Mouse (Mus musculus) liver, embryonic 15.5 days (tissue): Measurements from ENCODE around the gene Olfr888. TPM values are rescaled to one million over a fixed set of nuclear protein-coding genes. Genes with fewer than 3 reads are reported as not detected.

ENCODE experiments used
- ATAC-seq: fragments of 200-750 bp; cut with Nextera tagmentation; 2 replicates; pipeline ENCODE4 v1.8.0; 2017; ENCODE audit warnings: moderate number of reproducible peaks, mild to moderate bottlenecking, moderate library complexity; ENCODE audit not compliant: insufficient read depth
- H3K27ac ChIP-seq: fragments of 300-500 bp; sonication (generic); replicated peaks from 2 replicates; pipeline ENCODE4 v1.5.1; 2015; ENCODE audit warnings: mild to moderate bottlenecking, inconsistent platforms
- H3K27me3 ChIP-seq: fragments of 300-500 bp; sonication (generic); 2 replicates; pipeline ENCODE4 v1.6.1; 2015; ENCODE audit warnings: mild to moderate bottlenecking, inconsistent platforms
- H3K36me3 ChIP-seq: fragments of 300-500 bp; sonication (generic); replicated peaks from 2 replicates; pipeline ENCODE4 v1.6.1; 2015; ENCODE audit warnings: moderate library complexity, mild to moderate bottlenecking, inconsistent platforms
- H3K4me1 ChIP-seq: fragments of 300-500 bp; sonication (generic); replicated peaks from 2 replicates; pipeline ENCODE4 v1.6.1; 2015; ENCODE audit warnings: inconsistent platforms
- H3K4me2 ChIP-seq: fragments of 300-500 bp; sonication (generic); 2 replicates; pipeline ENCODE4 v1.6.1; 2015; ENCODE audit warnings: moderate library complexity, mild to moderate bottlenecking, inconsistent platforms
- H3K4me3 ChIP-seq: fragments of 300-500 bp; sonication (generic); replicated peaks from 2 replicates; pipeline ENCODE4 v1.5.1; 2015; ENCODE audit warnings: mild to moderate bottlenecking, inconsistent platforms
- H3K9ac ChIP-seq: fragments of 300-500 bp; sonication (generic); 2 replicates; pipeline ENCODE4 v1.6.1; 2015; ENCODE audit warnings: moderate library complexity, mild to moderate bottlenecking, inconsistent platforms
- H3K9me3 ChIP-seq: fragments of 300-500 bp; sonication (generic); replicated peaks from 2 replicates; pipeline ENCODE4 v1.6.1; 2016; ENCODE audit warnings: inconsistent platforms
- WGBS: fragments of 180-500 bp; shearing (Covaris S2); methylation state at CpG from one replicate; pipeline ENCODE4 v1.1.7; 2015; ENCODE audit warnings: mixed read lengths; ENCODE audit not compliant: insufficient replicate concordance; 5-methylcytosine and 5-hydroxymethylcytosine counted together
- polyA plus RNA-seq: library from polyadenylated mRNA; unstranded; fragments of >200 nt; fragmentation: Nextera tagmentation; extraction: Ambion mirVana; gene quantifications from 2 replicates; pipeline ENCODE4 v1.2.1, GENCODE M21; 2015

Gene Olfr888
- polyA plus RNA-seq, result not detected in 2 replicates

DNA sequence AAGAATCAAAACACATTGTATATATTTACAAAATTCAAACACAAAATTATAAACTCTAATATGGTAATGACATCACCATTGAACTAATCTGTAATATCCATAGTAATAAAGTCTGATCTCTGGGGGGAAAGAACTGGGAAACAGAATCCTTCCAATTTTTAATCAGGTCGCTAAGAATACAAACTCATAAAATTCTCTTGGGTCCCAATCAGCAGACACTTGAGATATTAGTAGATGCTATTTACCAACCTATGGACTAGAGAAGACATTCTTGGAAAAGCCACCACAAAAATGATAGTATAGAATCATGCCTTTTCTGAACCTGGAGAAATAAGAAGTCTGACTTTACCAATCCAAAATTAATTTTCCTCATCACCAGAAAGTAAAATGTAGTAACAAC, at the start of gene Olfr888:
TSS of gene Olfr888 (plus strand) at position 301 of the 400 bp plus-strand sequence.
- WGBS, result 50% methylated on average over 1 of the region's 1 CpGs

DNA sequence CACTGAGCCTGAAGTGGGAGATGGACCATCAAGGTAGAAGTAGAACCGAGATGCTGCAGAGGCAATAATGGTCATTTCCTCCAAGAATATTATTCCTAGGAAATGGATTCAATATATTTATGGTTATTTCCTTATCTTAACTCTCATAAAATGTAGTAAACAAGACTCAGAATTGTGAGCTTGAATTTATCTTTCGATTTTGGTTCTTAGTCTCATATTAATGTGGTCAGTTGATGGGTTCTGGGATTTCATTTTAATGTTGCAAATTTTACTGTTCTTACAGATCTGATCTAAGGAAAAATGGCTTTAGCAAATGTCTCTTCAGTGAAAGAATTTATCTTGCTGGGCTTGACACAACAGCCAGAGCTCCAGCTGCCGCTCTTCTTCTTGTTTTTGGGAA, 46.9 kb upstream of the Olfr888 start, which contains the start of gene Olfr885:
TSS of gene Olfr885 (plus strand) at position 301 of the 400 bp plus-strand sequence.
- Histone ChIP-seq H3K4me2 (no peak within 1 kb of the TSS), H3K36me3 (no peaks in the 10 kb centered on the region), H3K9me3 (no peaks in the 10 kb centered on the region), H3K27ac (no peak within 1 kb of the TSS), H3K27me3 (no peaks in the 10 kb centered on the region), H3K9ac (no peak within 1 kb of the TSS), H3K4me1 (no peaks in the 10 kb centered on the region), H3K4me3 (no peak within 1 kb of the TSS)
- 67% methylated on average over 3 of the region's 3 CpGs for WGBS
- ATAC-seq, result no peak

More for the DNA sequence above, at the start of gene Olfr888:
- ATAC-seq, result no peak
- no peak within 1 kb of the TSS for H3K4me2 ChIP-seq
- no peak within 1 kb of the TSS for H3K9ac ChIP-seq
- no peaks in the 10 kb centered on the region for H3K4me1 ChIP-seq
- H3K36me3 ChIP-seq, result no peaks in the 10 kb centered on the region
- H3K27me3 ChIP-seq, result no peaks in the 10 kb centered on the region
- H3K9me3 ChIP-seq, result no peaks in the 10 kb centered on the region
- H3K4me3 ChIP-seq, result no peak within 1 kb of the TSS
- H3K27ac ChIP-seq, result no peak within 1 kb of the TSS

DNA sequence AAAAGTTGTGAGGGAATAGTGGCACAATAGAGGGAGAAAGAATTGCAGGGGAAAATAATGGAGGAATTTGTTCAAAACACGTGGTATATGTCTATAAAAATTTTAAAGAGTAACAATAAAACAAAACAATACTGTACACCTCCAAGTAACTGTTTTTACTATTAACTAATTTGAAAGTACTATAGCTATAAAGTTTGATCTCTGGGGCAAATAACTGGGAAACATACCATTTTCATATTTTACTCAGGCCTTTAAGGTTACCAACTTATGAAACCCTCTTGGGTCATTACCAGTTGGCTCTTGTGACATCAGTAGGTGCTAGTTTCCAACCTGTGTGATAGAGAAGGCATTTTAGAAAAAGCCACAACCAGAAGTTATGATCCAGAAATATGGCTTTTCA, 24.2 kb upstream of the Olfr888 start, which contains the start of gene Olfr887:
TSS of gene Olfr887 (plus strand) at position 301 of the 400 bp plus-strand sequence.
- 41% methylated on average over 1 of the region's 1 CpGs for WGBS

DNA sequence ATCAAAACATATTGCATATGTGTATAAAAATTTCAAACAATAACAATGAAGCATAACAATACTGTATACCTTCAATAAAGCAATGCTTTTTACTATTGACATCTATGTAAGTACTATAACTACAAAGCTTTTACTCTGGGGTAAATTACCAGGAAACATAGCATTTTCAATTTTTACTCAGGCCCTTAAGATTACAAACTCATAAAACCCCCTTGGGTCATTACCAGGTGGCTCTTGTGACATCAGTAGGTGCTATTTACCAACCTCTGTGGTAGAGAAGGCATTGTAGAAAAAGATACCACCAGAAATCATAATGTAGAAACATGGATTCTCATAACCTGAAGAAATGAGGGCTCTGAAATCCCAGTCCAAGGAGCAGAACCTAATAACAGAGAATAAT, 7.0 kb downstream of the Olfr888 start, which contains the start of gene Olfr889:
TSS of gene Olfr889 (plus strand) at position 301 of the 400 bp plus-strand sequence.
- Histone ChIP-seq H3K36me3 (no peaks in the 10 kb centered on the region), H3K9ac (no peak within 1 kb of the TSS)
- ATAC-seq, result no peak

More for the DNA sequence above, 24.2 kb upstream of the Olfr888 start, which contains the start of gene Olfr887:
- ATAC-seq, result no peak
- no peak within 1 kb of the TSS for H3K27ac ChIP-seq
- no peak within 1 kb of the TSS for H3K4me2 ChIP-seq
- no peaks in the 10 kb centered on the region for H3K36me3 ChIP-seq
- no peaks in the 10 kb centered on the region for H3K27me3 ChIP-seq
- no peak within 1 kb of the TSS for H3K4me3 ChIP-seq
- H3K9ac ChIP-seq, result no peak within 1 kb of the TSS
- no peaks in the 10 kb centered on the region for H3K9me3 ChIP-seq
- no peaks in the 10 kb centered on the region for H3K4me1 ChIP-seq

DNA sequence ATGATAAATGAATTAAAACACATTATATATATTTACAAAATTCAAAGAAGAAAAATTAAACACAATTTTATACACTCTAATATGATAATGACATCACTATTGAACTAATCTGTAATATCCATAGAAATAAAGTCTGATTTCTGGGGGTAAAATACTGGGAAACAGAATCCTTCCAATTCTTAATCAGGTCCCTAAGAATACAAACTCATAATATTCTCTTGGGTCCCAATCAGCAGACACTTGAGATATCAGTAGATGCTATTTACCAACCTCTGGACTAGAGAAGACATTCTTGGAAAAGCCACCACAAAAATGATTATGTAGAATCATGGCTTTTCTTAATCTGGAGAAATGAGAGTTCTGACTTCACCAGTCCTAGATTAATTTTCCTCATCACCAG, 34.3 kb downstream of the Olfr888 start, which contains the start of gene Olfr890:
TSS of gene Olfr890 (plus strand) at position 301 of the 400 bp plus-strand sequence.
- Histone ChIP-seq H3K27me3 (no peaks in the 10 kb centered on the region), H3K4me2 (no peak within 1 kb of the TSS), H3K27ac (no peak within 1 kb of the TSS), H3K36me3 (no peaks in the 10 kb centered on the region), H3K9me3 (no peaks in the 10 kb centered on the region), H3K9ac (no peak within 1 kb of the TSS), H3K4me3 (no peak within 1 kb of the TSS), H3K4me1 (no peaks in the 10 kb centered on the region)
- no peak for ATAC-seq

More for the DNA sequence above, 7.0 kb downstream of the Olfr888 start, which contains the start of gene Olfr889:
- H3K27me3 ChIP-seq, result no peaks in the 10 kb centered on the region
- no peaks in the 10 kb centered on the region for H3K4me1 ChIP-seq
- no peaks in the 10 kb centered on the region for H3K9me3 ChIP-seq
- H3K4me3 ChIP-seq, result no peak within 1 kb of the TSS
- no peak within 1 kb of the TSS for H3K4me2 ChIP-seq
- H3K27ac ChIP-seq, result no peak within 1 kb of the TSS

Other genes with a start within 250 kb of the Olfr888 start
- gene Olfr145, start 211.4 kb upstream of the Olfr888 start, polyA plus RNA-seq, result not detected in 2 replicates
- gene Olfr878, start 190.3 kb upstream of the Olfr888 start, polyA plus RNA-seq, result not detected in 2 replicates
- gene Olfr881, start 116.3 kb upstream of the Olfr888 start, polyA plus RNA-seq, result not detected in 2 replicates
- gene Olfr883, start 82.3 kb upstream of the Olfr888 start, polyA plus RNA-seq, result not detected in 2 replicates
- not detected in 2 replicates for gene Olfr884, start 61.6 kb upstream of the Olfr888 start, polyA plus RNA-seq
- gene Olfr885, start 46.8 kb upstream of the Olfr888 start, polyA plus RNA-seq, result not detected in 2 replicates
- not detected in 2 replicates for gene Olfr887, start 24.1 kb upstream of the Olfr888 start, polyA plus RNA-seq
- gene Olfr889, start 7.1 kb downstream of the Olfr888 start, polyA plus RNA-seq, result 0.09 and 0.13 TPM in 2 replicates
- not detected in 2 replicates for gene Olfr890, start 34.4 kb downstream of the Olfr888 start, polyA plus RNA-seq
- gene Olfr891, start 72.7 kb downstream of the Olfr888 start, polyA plus RNA-seq, result not detected in 2 replicates
- gene Olfr893, start 100.2 kb downstream of the Olfr888 start, polyA plus RNA-seq, result not detected in 2 replicates
- gene Olfr894, start 109.9 kb downstream of the Olfr888 start, polyA plus RNA-seq, result not detected in 2 replicates
- not detected in 2 replicates for gene Olfr143, start 144.6 kb downstream of the Olfr888 start, polyA plus RNA-seq
- not detected in 2 replicates for gene Olfr895, start 159.7 kb downstream of the Olfr888 start, polyA plus RNA-seq
- gene Olfr896-ps1, start 183.0 kb downstream of the Olfr888 start, polyA plus RNA-seq, result not detected in 2 replicates
- not detected in 2 replicates for gene Olfr25, start 220.9 kb downstream of the Olfr888 start, polyA plus RNA-seq
- gene Olfr898, start 240.3 kb downstream of the Olfr888 start, polyA plus RNA-seq, result not detected in 2 replicates